Mouse (Mus musculus) testis, adult 2 months (tissue): ENCODE data around the gene Crlf2. TPM values are rescaled to one million over a fixed set of nuclear protein-coding genes. Genes with fewer than 3 reads are reported as not detected.

Experiments used
- H3K27ac ChIP-seq: fragments of 200-500 bp; 2 replicates; pipeline ENCODE4 v1.5.1; 2012; ENCODE audit warnings: low read depth, low read length; ENCODE audit not compliant: control insufficient read depth, insufficient read depth
- H3K27me3 ChIP-seq: fragments of 200-500 bp; 2 replicates; pipeline ENCODE4 v1.6.1; 2012; ENCODE audit warnings: mild to moderate bottlenecking, low read length, moderate library complexity; ENCODE audit not compliant: control insufficient read depth, insufficient read depth
- H3K36me3 ChIP-seq: fragments of 200-500 bp; 2 replicates; pipeline ENCODE4 v1.6.1; 2012; ENCODE audit warnings: mild to moderate bottlenecking, low read length; ENCODE audit not compliant: control insufficient read depth, insufficient read depth
- H3K4me1 ChIP-seq: fragments of 200-500 bp; 2 replicates; pipeline ENCODE4 v1.6.1; 2012; ENCODE audit warnings: low read length; ENCODE audit not compliant: control insufficient read depth, insufficient read depth
- H3K4me3 ChIP-seq: fragments of 200-500 bp; 2 replicates; pipeline ENCODE4 v1.5.1; 2012; ENCODE audit warnings: low read depth, mild to moderate bottlenecking, low read length, moderate library complexity, mixed read lengths; ENCODE audit not compliant: control insufficient read depth
- CTCF ChIP-seq: fragments of 200-500 bp; IDR thresholded peaks from 2 replicates; pipeline ENCODE4 v1.5.1; 2012; ENCODE audit warnings: low read depth, mild to moderate bottlenecking, inconsistent platforms, low read length, moderate library complexity; ENCODE audit not compliant: control insufficient read depth, insufficient read depth, insufficient replicate concordance
- POLR2A ChIP-seq: fragments of 200-500 bp; IDR thresholded peaks from 2 replicates; pipeline ENCODE4 v1.6.1; 2012; ENCODE audit warnings: low read depth, mild to moderate bottlenecking, inconsistent platforms, low read length, moderate library complexity; ENCODE audit not compliant: control insufficient read depth
- polyA plus RNA-seq: library from polyadenylated mRNA; depleted of rRNA; stranded (reverse); fragments of >200 nt; gene quantifications from 2 replicates; pipeline ENCODE4 v1.2.3, GENCODE M21; 2012

Crlf2 gene
- polyA plus RNA-seq, 1 experiment = 24.0 TPM

DNA sequence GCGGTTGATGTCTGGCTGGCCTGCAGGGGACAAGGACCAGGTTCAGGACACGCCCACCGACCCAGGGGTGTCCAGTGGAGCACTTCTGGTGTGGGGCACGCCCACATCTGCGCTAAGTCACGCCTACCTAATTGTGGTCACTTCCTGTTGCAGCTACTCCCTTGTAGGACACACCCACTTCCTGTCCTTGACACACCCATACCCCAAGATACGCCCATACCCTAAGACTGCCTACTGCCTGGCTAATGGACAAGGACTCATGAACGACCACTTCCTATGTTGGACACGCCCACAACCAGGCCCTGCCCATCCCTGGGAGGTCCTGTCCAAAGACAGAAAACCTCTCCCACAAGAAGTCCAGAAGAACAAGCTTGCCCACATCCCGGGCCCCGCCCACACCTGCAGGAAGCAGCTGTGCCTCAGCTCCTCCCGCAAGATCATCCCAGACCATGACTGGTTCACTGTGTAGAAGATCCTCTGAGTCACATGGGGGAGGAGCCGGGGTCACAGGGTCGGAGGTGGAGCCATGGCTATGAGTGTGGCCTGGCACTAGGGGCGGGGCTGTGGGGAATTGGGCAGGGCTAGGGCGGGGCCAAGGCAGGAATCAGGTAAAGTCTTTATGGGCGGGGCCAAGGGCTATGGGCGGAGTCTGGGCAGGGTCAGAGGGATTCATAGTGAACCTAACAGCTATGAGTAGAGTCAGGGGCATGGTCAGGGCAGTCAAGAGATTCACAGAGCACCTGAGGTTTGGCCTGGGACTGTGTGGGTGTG lies 5.4 kb downstream of the Crlf2 start:
- no peaks in the 10 kb centered on the region for H3K36me3 ChIP-seq
- H3K27ac ChIP-seq = peak overlapping the region; percentile 32
- no peak for TF ChIP-seq CTCF
- peak; percentile 30; the same call in 1 of the 2 replicates for TF ChIP-seq POLR2A
- peaks cover 25% of the 10 kb centered on the region for H3K4me1 ChIP-seq
- no peaks in the 10 kb centered on the region for H3K27me3 ChIP-seq
- peak overlapping the region; percentile 59 for H3K4me3 ChIP-seq

DNA sequence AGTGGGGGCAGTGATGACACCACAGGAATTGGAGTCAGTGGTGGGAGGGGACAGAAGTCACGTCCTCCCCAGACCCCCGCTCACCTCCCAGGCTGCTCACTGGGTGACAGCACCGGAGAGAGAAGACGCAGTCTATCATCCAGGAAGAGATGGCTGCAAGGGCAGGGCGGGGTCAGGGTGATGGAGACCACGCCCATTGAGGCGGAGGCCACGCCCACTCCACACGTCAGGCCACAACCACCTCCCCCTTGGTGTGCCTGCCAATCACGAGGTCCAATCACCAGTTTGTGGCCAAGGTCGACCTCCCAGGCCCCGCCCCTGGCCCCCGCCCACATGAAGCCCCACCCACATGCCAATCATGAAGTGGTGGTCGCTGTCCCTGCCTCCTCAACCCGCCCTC lies 6.3 kb downstream of the Crlf2 start:
- H3K36me3 ChIP-seq = no peaks in the 10 kb centered on the region
- peaks cover 25% of the 10 kb centered on the region for H3K4me1 ChIP-seq
- H3K27me3 ChIP-seq = no peaks in the 10 kb centered on the region
- peak overlapping the region; percentile 89 for H3K27ac ChIP-seq
- H3K4me3 ChIP-seq = peak overlapping the region; percentile 67
- TF ChIP-seq POLR2A = peak; percentile 22; the same call in 1 of the 2 replicates
- TF ChIP-seq CTCF = no peak

DNA sequence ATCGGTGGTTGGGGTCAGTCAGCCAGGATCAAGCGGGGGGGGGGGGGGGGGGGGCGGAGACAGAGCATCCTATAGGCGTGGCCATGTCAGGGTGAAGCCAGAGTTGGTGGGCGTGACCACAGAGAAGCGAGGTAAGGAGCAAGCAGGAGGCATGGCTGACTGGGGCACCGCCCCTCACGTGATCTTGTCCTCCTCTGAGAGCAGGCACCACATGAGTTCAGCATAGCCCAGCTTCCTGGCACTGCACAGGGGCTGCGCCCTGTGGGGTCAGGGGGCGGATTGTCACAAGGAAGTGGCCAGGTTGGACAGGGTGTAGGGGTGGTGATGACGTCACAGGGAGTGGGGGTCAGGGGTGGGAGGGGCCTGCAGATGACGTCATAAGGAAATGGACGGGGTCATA lies 6.7 kb downstream of the Crlf2 start:
- H3K27ac ChIP-seq = peak overlapping the region; percentile 89
- H3K36me3 ChIP-seq = no peaks in the 10 kb centered on the region
- H3K4me3 ChIP-seq = peak overlapping the region; percentile 48
- H3K4me1 ChIP-seq = peaks cover 25% of the 10 kb centered on the region
- no peaks in the 10 kb centered on the region for H3K27me3 ChIP-seq
- TF ChIP-seq POLR2A = 0 out of 2 replicates have a peak, but pooled peaks have one; percentile 26
- TF ChIP-seq CTCF = no peak

DNA sequence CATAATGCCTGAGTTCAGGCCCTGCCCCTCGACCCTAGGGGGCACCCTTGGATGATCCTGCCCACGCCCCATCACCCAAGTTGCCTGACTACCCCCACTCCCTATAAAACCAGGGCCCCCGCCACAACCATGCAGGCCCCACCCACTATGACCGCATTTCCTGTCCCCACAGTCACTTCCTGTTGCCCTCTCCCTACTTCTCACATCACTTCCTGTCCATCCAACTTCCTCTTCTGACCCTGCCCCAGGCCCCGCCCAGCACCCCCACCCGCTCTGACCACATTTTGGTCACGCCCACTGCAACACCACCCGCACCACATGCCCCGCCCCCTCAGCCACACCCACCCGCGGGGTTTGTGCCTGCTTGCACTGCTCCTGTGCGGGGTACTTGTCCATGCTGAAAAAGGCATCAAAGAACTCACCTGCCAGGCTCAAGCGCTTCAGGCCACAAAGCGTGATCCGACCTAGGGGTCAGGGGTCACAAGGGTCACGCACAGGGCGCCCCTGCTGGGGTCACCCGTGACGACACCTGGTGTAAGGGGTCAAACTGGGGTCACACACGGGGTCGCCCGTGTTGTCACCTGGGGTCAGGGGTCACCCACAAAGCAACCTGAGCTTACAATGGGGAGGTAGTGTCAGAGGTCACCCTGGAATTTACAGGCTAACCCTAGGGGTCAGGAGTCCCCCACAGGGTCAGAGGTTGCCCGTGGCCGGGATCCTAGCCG lies 7.6 kb downstream of the Crlf2 start:
- Histone ChIP-seq H3K27ac (peak overlapping the region; percentile 88), H3K27me3 (no peaks in the 10 kb centered on the region), H3K4me3 (peak overlapping the region; percentile 90), H3K36me3 (no peaks in the 10 kb centered on the region), H3K4me1 (peaks cover 21% of the 10 kb centered on the region)
- TF ChIP-seq POLR2A (peak; percentile 68; the same call in 1 of the 2 replicates), CTCF (no peak)

GRCm38 (mm10) chr5:109550225-109550935 lies 8.4 kb downstream of the Crlf2 start:
- H3K36me3 ChIP-seq = no peaks in the 10 kb centered on the region
- peaks cover 19% of the 10 kb centered on the region for H3K4me1 ChIP-seq
- TF ChIP-seq CTCF = no peak
- no peak; the same call in 1 of the 2 replicates for TF ChIP-seq POLR2A
- H3K27ac ChIP-seq = peak overlapping the region; percentile 62
- H3K4me3 ChIP-seq = peak overlapping the region; percentile 90
- no peaks in the 10 kb centered on the region for H3K27me3 ChIP-seq

- Histone ChIP-seq H3K27ac (no peak overlapping the region), H3K27me3 (no peaks in the 10 kb centered on the region), H3K4me3 (no peak overlapping the region), H3K36me3 (no peaks in the 10 kb centered on the region), H3K4me1 (peaks cover 12% of the 10 kb centered on the region; the same call in 1 of the 2 replicates)
- no peak for TF ChIP-seq POLR2A
- peak; percentile 65 for TF ChIP-seq CTCF
Observed at GRCm38 (mm10) chr5:109548712-109549111, 10.1 kb downstream of the Crlf2 start.
